Mouse (Mus musculus) urinary bladder, adult 2 months (tissue): ENCODE measurements around the gene Gm20388. TPM values are rescaled to one million over a fixed set of nuclear protein-coding genes. Genes with fewer than 3 reads are reported as not detected.
A peak's percentile ranks its signal among the peaks of the same experiment; 100 is the strongest.

Experiments
- DNase-seq: peaks from one replicate; pipeline ENCODE4 v3.0.0; 2022; ENCODE audit warnings: low spot score
- polyA plus RNA-seq: library from polyadenylated mRNA; depleted of rRNA; stranded (reverse); fragments of >200 nt; gene quantifications from 2 replicates; pipeline ENCODE4 v1.2.3, GENCODE M21; 2012

The Gm20388 gene
- polyA plus RNA-seq, 1 experiment = 50.2 TPM

- no peak for DNase-seq
These were observed 2614.4 kb downstream of the Gm20388 start for GRCm38 (mm10) chr8:122525004-122525403.

GRCm38 (mm10) chr8:122526084-122526483 is 2615.4 kb downstream of the Gm20388 start:
- no peak for DNase-seq

GRCm38 (mm10) chr8:122526526-122527170 is 2616.0 kb downstream of the Gm20388 start:
- DNase-seq = no peak

GRCm38 (mm10) chr8:122527937-122528336 is 2617.3 kb downstream of the Gm20388 start:
- DNase-seq = no peak

- DNase-seq = no peak
These were observed 2618.5 kb downstream of the Gm20388 start for GRCm38 (mm10) chr8:122529159-122529558.

- DNase-seq = no peak
These were observed 2620.7 kb downstream of the Gm20388 start for GRCm38 (mm10) chr8:122531312-122531711.

- no peak for DNase-seq
These were observed 2626.4 kb downstream of the Gm20388 start for GRCm38 (mm10) chr8:122537033-122537432.

GRCm38 (mm10) chr8:122537812-122538211 is 2627.2 kb downstream of the Gm20388 start:
- DNase-seq = no peak

GRCm38 (mm10) chr8:122538310-122539076 is 2627.9 kb downstream of the Gm20388 start:
- DNase-seq = no peak

GRCm38 (mm10) chr8:122544138-122544537 is 2633.5 kb downstream of the Gm20388 start:
- no peak for DNase-seq

- no peak for DNase-seq
These were observed 2635.6 kb downstream of the Gm20388 start for GRCm38 (mm10) chr8:122546066-122546755.

- no peak for DNase-seq
These were observed 2636.3 kb downstream of the Gm20388 start for GRCm38 (mm10) chr8:122546811-122547453.

GRCm38 (mm10) chr8:122547815-122548214 is 2637.2 kb downstream of the Gm20388 start:
- DNase-seq = no peak

- DNase-seq = no peak
These were observed 2637.7 kb downstream of the Gm20388 start for GRCm38 (mm10) chr8:122548331-122548730.

- no peak for DNase-seq
These were observed 2638.3 kb downstream of the Gm20388 start for GRCm38 (mm10) chr8:122548891-122549439.

GRCm38 (mm10) chr8:122550234-122550994 is 2639.8 kb downstream of the Gm20388 start:
- peak; percentile 67 for DNase-seq

GRCm38 (mm10) chr8:122550995-122551264 is 2640.3 kb downstream of the Gm20388 start:
- no peak for DNase-seq

- peak; percentile 99 for DNase-seq
These were observed 2640.8 kb downstream of the Gm20388 start, which contains the start of gene Piezo1 for GRCm38 (mm10) chr8:122551265-122552051. Piezo1 (minus strand) TSS chr8:122551329.

GRCm38 (mm10) chr8:122554786-122555185 is 2644.1 kb downstream of the Gm20388 start:
- no peak for DNase-seq
